Mouse (Mus musculus): Measurements from ENCODE around the gene Galr2. TPM values are rescaled to one million over a fixed set of nuclear protein-coding genes. Genes with fewer than 3 reads are reported as not detected.
A peak's percentile ranks its signal among the peaks of the same experiment; 100 is the strongest.

The Galr2 gene
- polyA plus RNA-seq, 1 experiment from 2014 or later: 0.52 TPM

- WGBS: 72% methylated on average over 7 of the region's 7 CpGs
- Histone ChIP-seq H3K9me3 (replicated peaks; ENCODE audit: control insufficient read depth, low read length) (no peaks in the 10 kb centered on the region), H3K4me1 (ENCODE audit: control insufficient read depth, insufficient read depth, low read length) (peaks cover 5% of the 10 kb centered on the region; the same call in 1 of the 2 replicates), H3K27ac (replicated peaks; ENCODE audit: low read depth, low read length) (no peak overlapping the region), H3K4me2 (ENCODE audit: low read depth, low read length) (no peak overlapping the region), H3K9ac (replicated peaks; ENCODE audit: low read length) (no peak overlapping the region), H3K36me3 (replicated peaks; ENCODE audit: control insufficient read depth, insufficient read depth, low read depth, low read length) (peaks cover 3% of the 10 kb centered on the region; the same call in 1 of the 2 replicates), H3K4me3 (ENCODE audit: low read depth, low read length) (no peak overlapping the region), H3K27me3 (ENCODE audit: control insufficient read depth, insufficient read depth, low read length) (peaks cover 33% of the 10 kb centered on the region)
- ATAC-seq (replicated peaks; ENCODE audit: insufficient number of reproducible peaks, low FRiP score, low TSS enrichment, low read depth): peak; percentile 54; the same call in 1 of the 2 replicates
- DNase-seq (ENCODE audit: low spot score): no peak
Observed at GRCm38 (mm10) chr11:116285770-116286191, 5.0 kb downstream of the Galr2 start.

DNA sequence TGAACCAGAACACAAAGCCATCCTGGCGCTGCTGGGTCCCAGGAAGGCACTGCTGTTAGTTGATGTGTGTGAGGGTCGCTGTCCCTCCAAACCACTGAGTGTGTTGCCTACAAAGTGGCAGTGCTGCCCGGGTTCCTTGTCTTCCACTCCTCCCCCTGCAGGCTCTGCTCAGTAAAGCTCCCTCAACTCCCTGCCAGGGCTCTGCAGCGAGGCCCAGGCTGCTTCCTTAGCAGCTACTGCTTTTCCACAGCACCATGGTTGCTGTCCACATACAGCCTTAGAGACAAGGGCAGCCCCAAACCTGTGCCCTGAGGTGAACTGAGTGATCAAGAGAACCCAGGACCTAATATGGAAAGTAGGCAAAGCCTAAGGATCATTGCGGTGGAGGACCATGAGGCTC, 6.6 kb downstream of the Galr2 start:
- Histone ChIP-seq H3K27me3 (ENCODE audit: control insufficient read depth, insufficient read depth, low read length) (peaks cover 18% of the 10 kb centered on the region), H3K36me3 (replicated peaks; ENCODE audit: control insufficient read depth, insufficient read depth, low read depth, low read length) (peaks cover 3% of the 10 kb centered on the region), H3K27ac (replicated peaks; ENCODE audit: low read depth, low read length) (no peak overlapping the region), H3K4me1 (ENCODE audit: control insufficient read depth, insufficient read depth, low read length) (no peaks in the 10 kb centered on the region; the same call in 1 of the 2 replicates), H3K4me2 (ENCODE audit: low read depth, low read length) (no peak overlapping the region), H3K9me3 (replicated peaks; ENCODE audit: control insufficient read depth, low read length) (no peaks in the 10 kb centered on the region), H3K9ac (replicated peaks; ENCODE audit: low read length) (no peak overlapping the region), H3K4me3 (ENCODE audit: low read depth, low read length) (no peak overlapping the region)
- DNase-seq (ENCODE audit: low spot score): no peak
- WGBS: 72% methylated on average over 5 of the region's 5 CpGs
- no peak for ATAC-seq (replicated peaks; ENCODE audit: insufficient number of reproducible peaks, low FRiP score, low TSS enrichment, low read depth)

GRCm38 (mm10) chr11:116290556-116290955, 9.8 kb downstream of the Galr2 start:
- H3K27ac ChIP-seq (replicated peaks; ENCODE audit: low read depth, low read length): no peak overlapping the region
- no peaks in the 10 kb centered on the region for H3K27me3 ChIP-seq (ENCODE audit: control insufficient read depth, insufficient read depth, low read length)
- no peak overlapping the region for H3K4me3 ChIP-seq (ENCODE audit: low read depth, low read length)
- 83% methylated on average over 8 of the region's 8 CpGs for WGBS
- no peaks in the 10 kb centered on the region for H3K4me1 ChIP-seq (ENCODE audit: control insufficient read depth, insufficient read depth, low read length)
- DNase-seq (ENCODE audit: low spot score) (no peak), ATAC-seq (replicated peaks; ENCODE audit: insufficient number of reproducible peaks, low FRiP score, low TSS enrichment, low read depth) (no peak)
- H3K4me2 ChIP-seq (ENCODE audit: low read depth, low read length): no peak overlapping the region
- no peaks in the 10 kb centered on the region for H3K9me3 ChIP-seq (replicated peaks; ENCODE audit: control insufficient read depth, low read length)
- no peak overlapping the region for H3K9ac ChIP-seq (replicated peaks; ENCODE audit: low read length)
- H3K36me3 ChIP-seq (replicated peaks; ENCODE audit: control insufficient read depth, insufficient read depth, low read depth, low read length): peaks cover 3% of the 10 kb centered on the region

GRCm38 (mm10) chr11:116292401-116292800, 11.7 kb downstream of the Galr2 start:
- WGBS: 91% methylated on average over 13 of the region's 13 CpGs

DNA sequence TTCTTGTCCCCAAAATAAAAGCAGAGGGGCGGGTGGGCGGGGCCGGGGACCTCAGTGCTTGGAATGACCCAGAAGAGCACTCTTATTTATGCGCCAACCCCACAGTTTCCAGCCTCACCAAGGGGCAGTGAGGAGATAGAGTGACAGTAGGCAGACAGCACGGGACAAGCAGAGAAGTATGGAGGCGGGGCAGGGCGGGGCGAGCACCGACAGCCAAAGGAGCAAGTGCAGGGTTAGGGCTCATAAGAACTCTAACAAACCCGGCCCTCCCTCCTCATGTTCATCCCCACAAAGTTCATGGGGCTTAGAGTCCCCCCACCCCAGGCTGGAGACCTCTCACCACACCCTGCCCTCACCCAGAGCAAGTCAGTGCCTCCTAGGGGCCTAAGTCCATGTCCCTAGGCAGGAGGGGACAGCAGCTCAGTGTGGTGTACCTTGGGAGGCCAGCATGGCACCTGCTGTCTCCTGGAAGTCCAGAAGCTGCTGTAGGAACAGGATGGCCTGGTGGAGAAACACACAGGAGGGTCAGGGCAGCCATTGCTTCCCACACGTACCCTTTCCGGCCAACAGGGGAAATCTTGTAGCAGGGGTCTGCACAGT, 12.9 kb downstream of the Galr2 start:
- Histone ChIP-seq H3K9ac (replicated peaks; ENCODE audit: low read length) (no peak overlapping the region), H3K36me3 (replicated peaks; ENCODE audit: control insufficient read depth, insufficient read depth, low read depth, low read length) (no peaks in the 10 kb centered on the region; the same call in none of the 2 replicates), H3K27ac (replicated peaks; ENCODE audit: low read depth, low read length) (no peak overlapping the region), H3K9me3 (replicated peaks; ENCODE audit: control insufficient read depth, low read length) (no peaks in the 10 kb centered on the region), H3K4me1 (ENCODE audit: control insufficient read depth, insufficient read depth, low read length) (no peaks in the 10 kb centered on the region), H3K4me3 (ENCODE audit: low read depth, low read length) (no peak overlapping the region), H3K27me3 (ENCODE audit: control insufficient read depth, insufficient read depth, low read length) (no peaks in the 10 kb centered on the region), H3K4me2 (ENCODE audit: low read depth, low read length) (no peak overlapping the region)
- WGBS: 89% methylated on average over 12 of the region's 12 CpGs
- DNase-seq (ENCODE audit: low spot score) (no peak), ATAC-seq (replicated peaks; ENCODE audit: insufficient number of reproducible peaks, low FRiP score, low TSS enrichment, low read depth) (no peak)

More at GRCm38 (mm10) chr11:116292401-116292800, 11.7 kb downstream of the Galr2 start:
- Histone ChIP-seq H3K9me3 (replicated peaks; ENCODE audit: control insufficient read depth, low read length) (no peaks in the 10 kb centered on the region), H3K4me2 (ENCODE audit: low read depth, low read length) (no peak overlapping the region), H3K9ac (replicated peaks; ENCODE audit: low read length) (no peak overlapping the region), H3K4me1 (ENCODE audit: control insufficient read depth, insufficient read depth, low read length) (no peaks in the 10 kb centered on the region), H3K27ac (replicated peaks; ENCODE audit: low read depth, low read length) (no peak overlapping the region), H3K36me3 (replicated peaks; ENCODE audit: control insufficient read depth, insufficient read depth, low read depth, low read length) (peaks cover 3% of the 10 kb centered on the region), H3K27me3 (ENCODE audit: control insufficient read depth, insufficient read depth, low read length) (no peaks in the 10 kb centered on the region), H3K4me3 (ENCODE audit: low read depth, low read length) (no peak overlapping the region)
- DNase-seq (ENCODE audit: low spot score) (no peak), ATAC-seq (replicated peaks; ENCODE audit: insufficient number of reproducible peaks, low FRiP score, low TSS enrichment, low read depth) (no peak)

DNA sequence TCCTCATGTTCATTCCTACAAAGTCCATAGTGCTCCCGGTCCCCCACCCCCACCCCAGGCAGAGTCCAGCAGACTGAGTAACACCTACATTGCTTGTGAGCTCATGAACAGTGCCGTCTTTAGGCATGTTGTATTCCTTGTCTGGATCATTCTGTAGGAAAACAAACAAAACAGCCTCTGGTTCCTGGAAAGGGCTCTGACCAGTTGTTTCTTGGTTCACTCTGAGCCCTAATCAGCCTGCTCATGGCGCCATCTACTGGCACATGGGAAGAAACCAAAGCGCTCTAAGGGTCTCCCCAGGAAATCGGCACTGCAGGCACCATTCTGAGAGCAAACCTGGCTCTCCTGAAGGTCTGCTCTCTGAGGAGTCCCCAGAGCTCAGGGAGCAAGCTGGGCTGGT, 13.6 kb downstream of the Galr2 start:
- DNase-seq (ENCODE audit: low spot score) (peak; percentile 82), ATAC-seq (replicated peaks; ENCODE audit: insufficient number of reproducible peaks, low FRiP score, low TSS enrichment, low read depth) (no peak)
- Histone ChIP-seq H3K4me3 (ENCODE audit: low read depth, low read length) (no peak overlapping the region), H3K27me3 (ENCODE audit: control insufficient read depth, insufficient read depth, low read length) (no peaks in the 10 kb centered on the region), H3K4me1 (ENCODE audit: control insufficient read depth, insufficient read depth, low read length) (no peaks in the 10 kb centered on the region), H3K9ac (replicated peaks; ENCODE audit: low read length) (no peak overlapping the region), H3K27ac (replicated peaks; ENCODE audit: low read depth, low read length) (no peak overlapping the region), H3K36me3 (replicated peaks; ENCODE audit: control insufficient read depth, insufficient read depth, low read depth, low read length) (no peaks in the 10 kb centered on the region; the same call in none of the 2 replicates), H3K4me2 (ENCODE audit: low read depth, low read length) (no peak overlapping the region), H3K9me3 (replicated peaks; ENCODE audit: control insufficient read depth, low read length) (no peaks in the 10 kb centered on the region)
- WGBS: 35% methylated on average over 5 of the region's 5 CpGs

- H3K4me3 ChIP-seq (ENCODE audit: low read depth, low read length): no peak overlapping the region
- H3K4me2 ChIP-seq (ENCODE audit: low read depth, low read length): no peak overlapping the region
- no peak overlapping the region for H3K27ac ChIP-seq (replicated peaks; ENCODE audit: low read depth, low read length)
- ATAC-seq (replicated peaks; ENCODE audit: insufficient number of reproducible peaks, low FRiP score, low TSS enrichment, low read depth): no peak
- H3K36me3 ChIP-seq (replicated peaks; ENCODE audit: control insufficient read depth, insufficient read depth, low read depth, low read length): no peaks in the 10 kb centered on the region; the same call in none of the 2 replicates
- no peak overlapping the region for H3K9ac ChIP-seq (replicated peaks; ENCODE audit: low read length)
- DNase-seq (ENCODE audit: low spot score): no peak
- H3K27me3 ChIP-seq (ENCODE audit: control insufficient read depth, insufficient read depth, low read length): no peaks in the 10 kb centered on the region
- no peaks in the 10 kb centered on the region for H3K4me1 ChIP-seq (ENCODE audit: control insufficient read depth, insufficient read depth, low read length)
- H3K9me3 ChIP-seq (replicated peaks; ENCODE audit: control insufficient read depth, low read length): no peaks in the 10 kb centered on the region
- 86% methylated on average over 8 of the region's 8 CpGs for WGBS
Observed at GRCm38 (mm10) chr11:116296191-116296734, 15.5 kb downstream of the Galr2 start.

GRCm38 (mm10) chr11:116297017-116297416, 16.3 kb downstream of the Galr2 start:
- WGBS: 72% methylated on average over 3 of the region's 3 CpGs
- no peak overlapping the region for H3K9ac ChIP-seq (replicated peaks; ENCODE audit: low read length)
- no peaks in the 10 kb centered on the region for H3K9me3 ChIP-seq (replicated peaks; ENCODE audit: control insufficient read depth, low read length)
- H3K4me1 ChIP-seq (ENCODE audit: control insufficient read depth, insufficient read depth, low read length): no peaks in the 10 kb centered on the region
- no peak overlapping the region for H3K4me2 ChIP-seq (ENCODE audit: low read depth, low read length)
- no peaks in the 10 kb centered on the region for H3K27me3 ChIP-seq (ENCODE audit: control insufficient read depth, insufficient read depth, low read length)
- no peak overlapping the region for H3K4me3 ChIP-seq (ENCODE audit: low read depth, low read length)
- ATAC-seq (replicated peaks; ENCODE audit: insufficient number of reproducible peaks, low FRiP score, low TSS enrichment, low read depth) (no peak), DNase-seq (ENCODE audit: low spot score) (no peak)
- no peak overlapping the region for H3K27ac ChIP-seq (replicated peaks; ENCODE audit: low read depth, low read length)
- no peaks in the 10 kb centered on the region; the same call in 1 of the 2 replicates for H3K36me3 ChIP-seq (replicated peaks; ENCODE audit: control insufficient read depth, insufficient read depth, low read depth, low read length)

Data from embryonic facial prominence, embryonic 11.5 days (tissue).